Mouse (Mus musculus): ENCODE measurements around the gene Timm9. TPM values are rescaled to one million over a fixed set of nuclear protein-coding genes. Genes with fewer than 3 reads are reported as not detected.
A peak's percentile ranks its signal among the peaks of the same experiment; 100 is the strongest.
"Not testable (repeated sequence)": the region's sequence is repeated elsewhere in the genome, so short reads cannot be mapped to it uniquely, and the experiment has no call there.

Timm9 gene
- total RNA-seq, 2 experiments from 2014 or later = 53.4 to 55.1 TPM

DNA sequence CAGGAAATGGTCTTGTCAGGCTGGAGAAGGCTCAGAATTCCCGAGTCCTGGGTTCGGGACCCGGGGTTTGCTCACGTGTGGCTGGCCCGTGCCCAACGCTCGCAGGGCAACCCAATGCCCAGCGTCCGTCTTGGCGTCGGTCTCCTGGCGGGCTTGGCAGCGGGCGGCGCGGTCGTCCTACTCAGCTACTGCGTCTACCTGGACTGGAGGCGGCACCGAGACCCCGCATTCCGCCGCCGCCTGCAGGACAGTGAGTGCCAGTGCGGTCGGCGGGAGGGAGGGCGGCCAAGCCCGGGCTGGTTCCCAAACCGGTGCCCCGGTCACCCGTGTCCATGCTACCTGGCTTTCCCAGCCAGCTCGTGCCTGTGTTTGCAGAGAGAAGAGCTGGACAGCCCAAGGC, 25.2 kb downstream of the Timm9 start, which contains the start of gene Tomm20l:
Tomm20l (plus strand) TSS at position 98 of the 400 bp plus-strand sequence.
- DNase-seq (ENCODE audit: low spot score in 2 of 2) = peak in 1 of 2 experiments; percentile 18

DNA sequence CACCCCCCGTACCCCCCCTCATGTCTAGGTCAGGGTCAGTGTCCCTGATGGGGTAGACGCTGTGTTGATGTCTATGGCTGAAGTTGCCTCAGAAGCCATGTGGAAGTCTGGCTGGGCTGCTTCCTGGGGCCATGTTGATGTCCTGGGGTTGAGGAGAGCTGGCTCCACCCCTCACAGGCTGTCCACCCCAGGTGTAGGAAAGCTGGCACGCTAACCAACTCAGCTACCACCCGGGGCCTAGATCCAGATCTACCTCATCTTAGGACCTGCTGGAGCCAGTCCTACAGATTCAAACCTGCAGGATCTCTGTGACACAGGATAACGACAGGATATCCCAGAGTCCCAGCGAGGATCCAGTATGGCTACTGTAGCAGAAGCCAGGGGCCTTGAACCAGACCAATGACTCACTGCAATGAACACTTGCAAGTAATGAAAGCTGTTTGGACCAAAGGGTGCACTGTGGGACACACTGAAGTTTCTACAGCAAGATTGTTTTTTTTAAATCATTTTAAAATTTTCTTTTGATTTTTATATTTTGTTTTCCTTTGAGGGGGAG, 29.2 kb downstream of the Timm9 start:
- DNase-seq (ENCODE audit: low spot score in 2 of 2) = no peak

DNA sequence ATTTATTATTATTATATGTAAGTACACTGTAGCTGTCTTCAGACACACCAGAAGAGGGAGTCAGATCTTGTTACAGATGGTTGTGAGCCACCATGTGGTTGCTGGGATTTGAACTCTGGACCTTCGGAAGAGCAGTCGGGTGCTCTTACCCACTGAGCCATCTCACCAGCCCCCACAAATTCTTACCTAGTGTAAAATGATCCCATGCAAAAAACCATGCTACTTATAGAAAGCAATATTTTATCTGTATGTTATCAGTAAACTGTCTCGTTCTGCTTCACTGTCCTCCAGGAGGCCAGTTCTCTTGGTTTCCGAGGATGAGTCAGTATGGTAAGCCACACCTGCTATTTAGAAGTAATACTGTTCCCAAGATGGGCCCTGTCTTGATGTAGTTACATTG, 32.2 kb downstream of the Timm9 start:
- DNase-seq (ENCODE audit: low spot score in 2 of 2) = not testable (repeated sequence)

DNA sequence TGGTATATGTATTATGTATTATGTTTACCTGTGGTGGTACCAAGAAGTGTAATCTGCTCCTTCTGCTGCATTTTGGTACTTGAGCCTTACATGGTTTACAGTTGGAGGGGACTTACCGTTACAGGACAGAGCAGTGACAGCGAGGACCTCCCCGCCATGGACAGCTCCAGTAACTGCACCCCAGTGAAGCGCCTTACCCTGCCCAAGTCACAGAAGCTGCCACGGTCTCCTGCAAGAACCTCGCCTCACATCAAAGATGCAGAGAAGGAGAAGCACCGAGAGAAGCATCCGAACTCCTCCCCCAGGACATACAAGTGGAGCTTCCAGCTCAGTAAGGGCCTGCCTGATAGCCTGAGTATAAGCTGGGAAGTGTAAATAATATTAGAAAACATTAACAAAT, 50.2 kb downstream of the Timm9 start:
- DNase-seq (ENCODE audit: low spot score in 2 of 2) = no peak

Other genes starting within 250 kb of the Timm9 start
- 100 to 1,000 TPM; 206 to 212 TPM for gene Actr10, start 198.8 kb downstream of the Timm9 start, total RNA-seq (2021)
- 100 to 1,000 TPM; 326 to 333 TPM for gene Psma3, start 162.1 kb downstream of the Timm9 start, total RNA-seq (2021)
- 10 to 100 TPM; 28.1 to 29.1 TPM for gene Arid4a, start 120.7 kb downstream of the Timm9 start, total RNA-seq (2021)
- gene Tomm20l, start 25.3 kb downstream of the Timm9 start, total RNA-seq (2021) = 1 to 10 TPM; 5.3 to 7.3 TPM
- gene 2700049A03Rik, start 164 bp upstream of the Timm9 start, total RNA-seq (2021) = 10 to 100 TPM; 13.3 to 15.1 TPM
- 10 to 100 TPM; 27.1 to 29.6 TPM for gene Dact1, start 173.2 kb upstream of the Timm9 start, total RNA-seq (2021)